Mouse (Mus musculus): ENCODE data around the gene Dbil5.

GRCm38 (mm10) chr11:76243811-76244546 lies 26.6 kb downstream of the Dbil5 start:
- TF ChIP-seq CTCF (conservative IDR thresholded peaks at IDR 0.05; ENCODE audit: low read length) (no peak), NANOG (IDR thresholded peaks at IDR 0.05; ENCODE audit: borderline replicate concordance, low read length) (no peak)
